Mouse (Mus musculus) heart, embryonic 12.5 days (tissue): ENCODE data around the gene Mthfd2. TPM values are rescaled to one million over a fixed set of nuclear protein-coding genes. Genes with fewer than 3 reads are reported as not detected.

Experiments used
- ATAC-seq: fragments of 200-750 bp; cut with Nextera tagmentation; 2 replicates; pipeline ENCODE4 v1.8.0; 2017; ENCODE audit warnings: moderate TSS enrichment, moderate library complexity; ENCODE audit not compliant: insufficient number of reproducible peaks, low FRiP score
- H3K27ac ChIP-seq: fragments of 300-500 bp; sonication (generic); 2 replicates; pipeline ENCODE4 v1.5.1; 2016; ENCODE audit warnings: mild to moderate bottlenecking, moderate library complexity; ENCODE audit not compliant: poor library complexity, severe bottlenecking
- H3K27me3 ChIP-seq: fragments of 300-500 bp; sonication (generic); replicated peaks from 2 replicates; pipeline ENCODE4 v1.6.1; 2016; ENCODE audit warnings: mild to moderate bottlenecking, moderate library complexity
- H3K36me3 ChIP-seq: fragments of 300-500 bp; sonication (generic); 2 replicates; pipeline ENCODE4 v1.6.1; 2016; ENCODE audit warnings: mild to moderate bottlenecking, moderate library complexity
- H3K4me1 ChIP-seq: fragments of 300-500 bp; sonication (generic); replicated peaks from 2 replicates; pipeline ENCODE4 v1.6.1; 2016; ENCODE audit warnings: mild to moderate bottlenecking
- H3K4me2 ChIP-seq: fragments of 300-500 bp; sonication (generic); 2 replicates; pipeline ENCODE4 v1.6.1; 2016; ENCODE audit warnings: mild to moderate bottlenecking, moderate library complexity
- H3K4me3 ChIP-seq: fragments of 300-500 bp; sonication (generic); 2 replicates; pipeline ENCODE4 v1.5.1; 2016; ENCODE audit warnings: mild to moderate bottlenecking
- H3K9ac ChIP-seq: fragments of 300-500 bp; sonication (generic); 2 replicates; pipeline ENCODE4 v1.6.1; 2016; ENCODE audit warnings: mild to moderate bottlenecking, moderate library complexity
- H3K9me3 ChIP-seq: fragments of 300-500 bp; sonication (generic); replicated peaks from 2 replicates; pipeline ENCODE4 v1.6.1; 2016; ENCODE audit warnings: mild to moderate bottlenecking, moderate library complexity
- WGBS: fragments of 180-500 bp; shearing (Covaris S2); methylation state at CpG from one replicate; pipeline ENCODE4 v1.1.7; 2016; 5-methylcytosine and 5-hydroxymethylcytosine counted together
- polyA plus RNA-seq: library from polyadenylated mRNA; unstranded; fragments of >200 nt; fragmentation: Nextera tagmentation; extraction: Ambion mirVana; gene quantifications from 2 replicates; pipeline ENCODE4 v1.2.1, GENCODE M21; 2016

The Mthfd2 gene
- polyA plus RNA-seq, 1 experiment from 2014 or later: 38.9 TPM

- Histone ChIP-seq H3K9me3 (no peaks in the 10 kb centered on the region), H3K4me3 (no peak overlapping the region), H3K27ac (no peak overlapping the region), H3K9ac (no peak overlapping the region), H3K36me3 (peaks cover 37% of the 10 kb centered on the region), H3K4me2 (no peak overlapping the region), H3K27me3 (no peaks in the 10 kb centered on the region), H3K4me1 (0 out of 2 replicates have a peak, but pooled peaks cover 3% of the 10 kb centered on the region)
- ATAC-seq: no peak
- WGBS: 92% methylated on average over 11 of the region's 11 CpGs
Measured at GRCm38 (mm10) chr6:83311206-83311605, 14.5 kb downstream of the Mthfd2 start.

DNA sequence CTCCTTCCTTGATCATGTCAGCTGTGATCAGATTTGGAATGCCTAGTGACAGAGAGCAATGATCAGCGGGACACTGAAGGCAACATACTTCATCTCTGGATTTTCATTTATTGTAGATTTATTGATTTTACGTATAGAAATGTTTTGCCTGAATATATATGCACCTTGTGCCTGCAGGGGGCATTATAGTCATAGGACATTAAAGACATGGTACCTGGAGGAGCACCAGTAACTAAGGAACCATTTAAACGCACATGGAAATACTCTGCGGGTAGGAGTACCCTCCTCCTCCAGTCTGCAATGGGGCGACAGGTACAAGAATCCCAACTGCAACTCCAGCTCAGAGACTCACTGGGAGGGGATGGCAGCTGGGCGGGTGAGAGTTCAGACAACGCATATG lies 16.7 kb downstream of the Mthfd2 start:
- no peak overlapping the region for H3K4me2 ChIP-seq
- H3K9ac ChIP-seq: no peak overlapping the region
- H3K4me1 ChIP-seq: no peaks in the 10 kb centered on the region
- no peaks in the 10 kb centered on the region for H3K27me3 ChIP-seq
- 90% methylated on average over 7 of the region's 7 CpGs for WGBS
- no peaks in the 10 kb centered on the region for H3K9me3 ChIP-seq
- no peak overlapping the region for H3K4me3 ChIP-seq
- H3K36me3 ChIP-seq: peaks cover 46% of the 10 kb centered on the region
- no peak overlapping the region for H3K27ac ChIP-seq
- no peak for ATAC-seq

DNA sequence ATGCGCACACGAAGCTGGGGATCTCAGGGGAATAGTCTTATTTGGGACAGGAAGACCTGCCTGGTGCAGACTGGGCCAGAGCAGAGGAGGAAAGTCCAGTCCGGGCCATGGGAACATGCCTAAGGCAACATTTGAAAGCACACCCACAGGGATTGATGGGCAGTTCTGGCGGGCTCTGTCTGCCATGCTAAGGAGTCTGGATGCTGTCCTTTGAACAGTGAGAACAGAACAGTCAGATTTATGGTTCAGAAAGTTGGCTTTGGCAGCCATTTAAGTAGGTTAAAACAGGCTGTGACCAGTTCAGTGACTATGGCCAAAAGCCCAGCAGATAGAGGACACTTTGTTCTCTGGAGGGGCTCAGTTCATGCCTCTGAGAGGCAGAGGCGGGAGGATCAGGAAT lies 23.4 kb downstream of the Mthfd2 start:
- H3K36me3 ChIP-seq: peaks cover 16% of the 10 kb centered on the region
- H3K4me1 ChIP-seq: no peaks in the 10 kb centered on the region
- no peak overlapping the region for H3K9ac ChIP-seq
- no peak overlapping the region for H3K27ac ChIP-seq
- no peak for ATAC-seq
- H3K4me3 ChIP-seq: no peak overlapping the region
- H3K4me2 ChIP-seq: no peak overlapping the region
- H3K9me3 ChIP-seq: no peaks in the 10 kb centered on the region
- WGBS: 83% methylated on average over 5 of the region's 5 CpGs
- H3K27me3 ChIP-seq: no peaks in the 10 kb centered on the region

DNA sequence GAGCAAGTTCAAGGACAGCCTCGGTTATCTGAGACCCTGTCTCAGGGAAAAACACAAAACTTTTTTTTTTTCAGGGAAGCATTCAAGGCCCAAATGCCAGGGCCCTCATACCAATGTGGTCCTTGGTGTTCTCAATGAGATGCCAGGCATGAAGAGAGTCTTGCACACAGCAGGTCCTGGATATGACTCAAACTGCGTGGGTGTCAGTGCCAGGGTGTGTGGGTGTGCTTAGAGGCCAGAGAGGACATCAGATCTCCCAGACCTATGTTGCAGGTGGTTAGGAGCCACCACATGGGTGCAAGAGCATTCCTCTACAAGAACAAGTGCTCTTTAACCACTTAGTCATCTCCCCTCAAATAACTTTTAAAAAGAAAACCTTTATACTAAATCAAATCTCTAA lies 24.4 kb downstream of the Mthfd2 start:
- Histone ChIP-seq H3K4me3 (no peak overlapping the region), H3K4me1 (no peaks in the 10 kb centered on the region), H3K36me3 (peaks cover 10% of the 10 kb centered on the region), H3K27me3 (no peaks in the 10 kb centered on the region), H3K9me3 (no peaks in the 10 kb centered on the region), H3K9ac (no peak overlapping the region), H3K4me2 (no peak overlapping the region), H3K27ac (no peak overlapping the region)
- no peak for ATAC-seq
- WGBS: 90% methylated on average over 2 of the region's 2 CpGs

DNA sequence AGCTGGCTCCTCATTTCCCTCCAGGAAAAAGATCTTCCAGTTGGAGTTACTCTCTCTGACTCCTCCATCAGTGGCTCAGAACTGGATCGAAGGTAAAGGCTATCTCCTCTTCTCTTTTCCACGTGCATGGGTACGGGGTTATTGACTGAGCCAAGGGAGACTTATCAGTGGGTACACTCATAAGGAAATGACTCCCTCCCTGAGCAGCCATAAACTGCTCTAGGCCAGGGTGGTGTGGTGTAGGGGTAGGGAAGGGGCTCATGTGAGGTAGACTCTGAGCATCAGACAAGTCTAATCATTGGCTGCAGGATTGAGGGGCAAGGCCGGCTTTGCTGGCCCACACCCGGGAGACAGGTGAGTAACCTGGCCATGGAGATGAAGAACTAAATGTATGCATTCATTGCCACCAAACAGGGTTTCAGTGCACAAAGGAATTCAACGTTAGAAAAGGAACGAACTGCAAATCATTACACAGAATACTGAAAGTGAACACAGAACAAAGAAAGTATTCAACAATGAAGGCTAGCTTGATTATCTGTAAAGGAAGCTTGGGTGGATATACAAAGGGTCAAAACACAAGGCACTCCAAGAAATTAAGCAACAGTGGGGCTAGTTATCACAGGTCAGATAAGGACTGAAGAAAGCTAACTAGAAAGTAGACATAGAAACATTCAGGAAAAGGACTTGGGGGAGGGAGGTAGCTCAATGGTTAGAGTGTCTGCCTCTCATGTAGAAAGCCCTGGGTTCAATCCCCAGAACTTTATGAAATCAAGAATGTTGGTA lies 25.1 kb downstream of the Mthfd2 start:
- H3K9me3 ChIP-seq: no peaks in the 10 kb centered on the region
- no peak overlapping the region for H3K27ac ChIP-seq
- 59% methylated on average over 7 of the region's 7 CpGs for WGBS
- peaks cover 3% of the 10 kb centered on the region; the same call in 1 of the 2 replicates for H3K36me3 ChIP-seq
- H3K4me2 ChIP-seq: no peak overlapping the region
- H3K9ac ChIP-seq: no peak overlapping the region
- ATAC-seq: no peak
- no peaks in the 10 kb centered on the region for H3K27me3 ChIP-seq
- H3K4me1 ChIP-seq: no peaks in the 10 kb centered on the region
- H3K4me3 ChIP-seq: no peak overlapping the region

DNA sequence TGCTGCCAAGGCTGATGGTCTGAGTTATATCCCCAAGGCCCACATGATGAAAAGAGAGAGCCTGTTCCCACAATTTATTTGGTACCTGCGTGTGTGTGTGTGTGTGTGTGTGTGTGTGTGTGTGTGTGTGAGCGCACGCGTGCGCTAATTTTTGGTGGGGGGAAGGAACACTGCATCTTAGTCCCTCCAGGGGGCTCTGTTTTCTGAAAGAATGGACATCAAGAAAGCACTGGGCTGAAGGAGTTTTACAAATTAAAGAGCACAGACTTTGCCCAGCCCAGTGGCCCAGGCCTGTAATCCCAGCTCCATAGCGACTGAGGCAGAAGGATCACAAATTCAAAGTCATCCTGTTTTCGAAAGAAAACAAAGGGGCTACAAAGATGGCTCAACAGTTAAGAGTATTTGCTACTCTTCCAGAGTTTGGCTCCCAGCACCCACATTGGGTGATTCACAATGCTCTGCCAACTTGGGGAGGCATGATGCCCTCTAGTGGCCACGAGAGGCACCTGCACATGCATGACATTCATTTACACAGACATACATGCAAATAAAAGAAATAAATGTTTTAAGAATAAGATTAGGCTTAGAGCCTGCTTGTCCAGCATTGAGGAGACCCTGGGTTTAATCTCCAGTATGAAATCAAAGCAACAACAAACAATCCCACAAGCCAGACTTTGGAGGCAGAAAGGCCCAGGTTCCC lies 45.3 kb downstream of the Mthfd2 start:
- no peak for ATAC-seq

DNA sequence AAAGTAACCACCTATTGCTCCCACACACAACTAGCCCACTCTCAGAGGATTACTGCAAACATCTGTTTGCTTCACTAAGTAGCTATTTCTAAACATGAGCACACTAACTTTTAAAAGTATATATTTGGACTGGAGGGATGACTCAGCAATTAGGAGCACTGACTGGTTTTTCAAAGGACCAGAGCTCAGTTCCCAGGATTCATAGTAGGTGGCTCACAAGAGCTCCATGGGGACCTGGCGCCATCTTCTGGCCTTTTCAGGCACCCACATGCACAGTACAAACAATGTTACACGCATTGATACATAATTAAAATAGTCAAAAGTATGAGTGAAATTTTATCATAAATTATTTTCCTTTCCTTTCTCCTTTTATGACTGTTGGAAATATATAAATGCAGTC lies 46.8 kb downstream of the Mthfd2 start:
- Histone ChIP-seq H3K27me3 (peaks cover 6% of the 10 kb centered on the region), H3K9ac (no peak overlapping the region), H3K4me1 (no peaks in the 10 kb centered on the region), H3K4me2 (no peak overlapping the region), H3K4me3 (no peak overlapping the region), H3K36me3 (no peaks in the 10 kb centered on the region), H3K27ac (no peak overlapping the region), H3K9me3 (peaks cover 6% of the 10 kb centered on the region; the same call in 1 of the 2 replicates)
- ATAC-seq: no peak
- WGBS: 33% methylated on average over 2 of the region's 2 CpGs

More for the DNA sequence above, 45.3 kb downstream of the Mthfd2 start:
- Histone ChIP-seq H3K27ac (no peak overlapping the region), H3K9ac (no peak overlapping the region), H3K27me3 (peaks cover 5% of the 10 kb centered on the region), H3K4me1 (no peaks in the 10 kb centered on the region), H3K36me3 (no peaks in the 10 kb centered on the region), H3K9me3 (peaks cover 6% of the 10 kb centered on the region; the same call in 1 of the 2 replicates), H3K4me3 (no peak overlapping the region), H3K4me2 (no peak overlapping the region)
- 76% methylated on average over 8 of the region's 8 CpGs for WGBS

- peaks cover 6% of the 10 kb centered on the region; the same call in 1 of the 2 replicates for H3K9me3 ChIP-seq
- peaks cover 6% of the 10 kb centered on the region for H3K27me3 ChIP-seq
- H3K4me2 ChIP-seq: no peak overlapping the region
- no peak for ATAC-seq
- no peak overlapping the region for H3K4me3 ChIP-seq
- H3K9ac ChIP-seq: no peak overlapping the region
- no peaks in the 10 kb centered on the region for H3K36me3 ChIP-seq
- no peaks in the 10 kb centered on the region for H3K4me1 ChIP-seq
- H3K27ac ChIP-seq: no peak overlapping the region
- WGBS: 63% methylated on average over 13 of the region's 13 CpGs
Measured at GRCm38 (mm10) chr6:83277151-83277550, 48.6 kb downstream of the Mthfd2 start.

GRCm38 (mm10) chr6:83273733-83274132 lies 52.0 kb downstream of the Mthfd2 start:
- Histone ChIP-seq H3K9me3 (no peaks in the 10 kb centered on the region; the same call in 1 of the 2 replicates), H3K27me3 (peaks cover 9% of the 10 kb centered on the region), H3K4me3 (no peak overlapping the region), H3K9ac (no peak overlapping the region), H3K36me3 (no peaks in the 10 kb centered on the region), H3K4me1 (no peaks in the 10 kb centered on the region), H3K4me2 (no peak overlapping the region), H3K27ac (no peak overlapping the region)
- ATAC-seq: no peak
- 80% methylated on average over 11 of the region's 11 CpGs for WGBS

GRCm38 (mm10) chr6:83268144-83269010 lies 57.3 kb downstream of the Mthfd2 start:
- H3K4me1 ChIP-seq: peaks cover 3% of the 10 kb centered on the region; the same call in 1 of the 2 replicates
- no peaks in the 10 kb centered on the region for H3K9me3 ChIP-seq
- 2% methylated on average over 28 of the region's 28 CpGs for WGBS
- ATAC-seq: peak; percentile 85
- 0 out of 2 replicates have a peak, but pooled peaks cover 4% of the 10 kb centered on the region for H3K27me3 ChIP-seq
- no peaks in the 10 kb centered on the region for H3K36me3 ChIP-seq
- H3K9ac ChIP-seq: peak overlapping the region; percentile 70
- peak overlapping the region; percentile 42; the same call in 1 of the 2 replicates for H3K27ac ChIP-seq
- H3K4me2 ChIP-seq: peak overlapping the region; percentile 66
- peak overlapping the region; percentile 58 for H3K4me3 ChIP-seq
